Mouse (Mus musculus) telencephalon, adult 2 months (tissue): ENCODE data around the gene Ogdhl.

Experiments
- DNase-seq: peaks from one replicate; pipeline ENCODE4 v3.0.0-alpha.2; 2011; ENCODE audit warnings: low read depth, low spot score

Ogdhl gene

DNA sequence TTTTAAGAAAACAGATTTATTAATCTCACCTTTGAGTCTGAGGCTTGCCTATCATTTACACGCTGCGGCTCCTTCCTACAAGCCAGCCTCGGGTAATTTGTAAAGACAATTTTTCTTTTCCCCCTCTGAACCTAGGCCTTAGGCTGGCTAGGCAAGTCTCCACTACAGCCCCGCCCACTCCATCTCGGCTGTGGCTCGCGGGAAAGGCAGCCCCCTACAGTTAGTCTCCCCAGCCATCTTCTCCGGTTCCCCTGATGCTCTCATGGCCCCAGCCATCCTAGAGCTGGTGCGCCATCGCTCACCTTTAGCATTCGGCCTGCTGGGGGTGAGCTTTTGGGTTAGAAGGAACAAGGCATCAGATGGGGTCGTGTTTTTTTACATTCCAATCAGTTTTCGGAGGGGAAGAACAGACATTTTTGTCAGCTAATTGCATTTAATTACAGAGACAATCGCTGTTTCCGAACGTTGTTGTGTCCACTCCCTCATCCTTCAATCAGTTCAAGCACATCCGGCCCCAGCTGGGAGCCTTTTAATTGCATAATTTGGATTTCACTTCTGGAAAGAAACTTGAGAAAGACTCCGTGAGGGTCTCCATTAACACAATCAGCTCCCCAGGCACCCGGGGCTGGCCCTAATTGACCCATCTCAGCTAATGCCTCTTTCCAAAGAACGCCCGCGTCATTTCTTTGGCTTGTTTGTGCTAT, 57.7 kb downstream of the Ogdhl start:
- no peak for DNase-seq

DNA sequence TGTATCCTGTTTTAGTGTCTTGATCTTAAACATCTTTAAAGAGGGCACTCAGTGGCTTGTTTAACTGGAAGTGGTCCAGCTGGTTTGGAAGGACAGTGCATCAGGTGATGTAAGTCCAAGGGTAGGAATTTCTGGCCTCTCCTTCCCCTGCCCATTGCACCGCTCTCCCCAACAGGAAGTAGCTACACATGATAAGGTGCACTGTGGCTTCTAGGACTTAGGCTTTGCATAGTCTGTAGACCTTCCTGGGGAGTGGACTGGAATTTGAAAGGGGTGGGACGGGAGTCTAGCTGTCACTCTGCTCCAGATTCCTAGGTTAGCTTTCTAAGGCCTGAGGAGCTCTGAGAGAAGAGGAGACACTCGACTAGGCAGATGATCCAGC, 58.3 kb downstream of the Ogdhl start:
- no peak for DNase-seq

- no peak for DNase-seq
Measured at GRCm38 (mm10) chr14:32381066-32381465, 59.2 kb downstream of the Ogdhl start.

DNA sequence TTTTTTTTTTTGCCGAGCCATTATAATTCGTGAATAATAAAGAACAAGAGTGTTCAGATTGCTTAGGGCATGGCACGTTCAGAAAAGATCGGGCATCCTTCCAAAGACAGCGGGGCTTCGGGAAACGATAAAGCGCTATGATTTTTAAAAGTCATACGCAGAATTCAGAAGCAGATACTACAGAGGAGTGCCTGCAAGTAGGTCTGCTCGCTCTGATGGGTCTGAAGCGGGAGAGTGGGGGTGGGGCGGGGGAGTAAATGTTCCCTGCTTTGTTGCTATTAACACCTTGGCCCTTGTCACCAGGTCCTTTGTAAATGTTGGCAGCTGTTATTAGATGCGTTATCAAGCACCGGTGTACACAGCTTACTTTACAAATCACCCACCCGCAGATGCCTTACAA, 59.8 kb downstream of the Ogdhl start:
- no peak for DNase-seq

DNA sequence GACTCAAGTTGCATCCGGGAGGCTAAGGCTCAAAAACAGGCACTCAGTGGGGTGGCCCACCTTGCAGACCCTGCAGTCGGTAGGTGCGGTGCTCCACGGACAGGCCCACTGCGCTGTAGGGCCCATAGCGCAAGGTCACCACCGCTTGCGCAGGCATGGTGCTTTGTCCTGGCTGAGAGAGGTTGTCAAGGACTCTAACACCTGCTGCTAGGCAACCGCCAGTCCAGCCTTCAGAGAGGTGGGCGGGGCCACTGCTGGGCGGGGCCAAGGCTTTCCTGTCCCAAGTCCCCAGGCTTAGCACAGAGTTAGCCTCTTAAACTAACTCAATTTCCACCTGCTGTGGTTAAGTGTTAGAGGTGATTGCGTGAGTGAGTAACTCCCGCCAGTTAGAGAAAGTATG, 66.4 kb downstream of the Ogdhl start, which contains the start of gene 1700024G13Rik:
Gene 1700024G13Rik (minus strand): TSS at position 196 of the 400 bp plus-strand sequence.
- no peak for DNase-seq
